In genomic region chr12:101819570-101819969, GRCm38 (mm10) we compare ENCODE assay signal across 8 mouse cellular contexts. TPM values are rescaled to one million over a fixed set of nuclear protein-coding genes. Genes with fewer than 3 reads are reported as not detected.
DNase-seq lines count a peak whose midpoint lies in the region; ATAC-seq and TF ChIP-seq lines count a peak whose summit lies in the region.

No protein-coding gene starts in this region.

- H3K36me3 ChIP-seq in lung, embryonic 14.5 days (ENCODE audit: insufficient read depth), result no peaks in the 10 kb centered on the region
- H3K36me3 ChIP-seq in forebrain, embryonic 13.5 days (ENCODE audit: poor library complexity, severe bottlenecking), result no peaks in the 10 kb centered on the region
- no peaks in the 10 kb centered on the region for H3K36me3 ChIP-seq in limb, embryonic 12.5 days
- H3K36me3 ChIP-seq in neural tube, embryonic 15.5 days, result no peaks in the 10 kb centered on the region

- 31% methylated on average over 9 of the region's 9 CpGs for WGBS in lung, embryonic 14.5 days
- 35% methylated on average over 9 of the region's 9 CpGs for WGBS in forebrain, embryonic 13.5 days
- WGBS in limb, embryonic 12.5 days, result 34% methylated on average over 9 of the region's 9 CpGs
- WGBS in neural tube, embryonic 15.5 days, result 48% methylated on average over 9 of the region's 9 CpGs

- peak overlapping the region; percentile 93 for H3K4me2 ChIP-seq in lung, embryonic 14.5 days
- peak overlapping the region; percentile 92 for H3K4me2 ChIP-seq in forebrain, embryonic 13.5 days
- H3K4me2 ChIP-seq in limb, embryonic 12.5 days, result peak overlapping the region; percentile 85
- peak overlapping the region; percentile 99 for H3K4me2 ChIP-seq in neural tube, embryonic 15.5 days

- ATAC-seq in lung, embryonic 14.5 days (ENCODE audit: insufficient read depth), result peak; percentile 2; the same call in 1 of the 2 replicates
- no peak for ATAC-seq in forebrain, embryonic 13.5 days
- ATAC-seq in limb, embryonic 12.5 days (ENCODE audit: insufficient number of reproducible peaks, insufficient read depth, low FRiP score, low TSS enrichment, low read depth), result 0 out of 2 replicates have a peak, but pooled peaks have one; percentile 24
- peak; percentile 26; the same call in 1 of the 2 replicates for ATAC-seq in neural tube, embryonic 15.5 days (ENCODE audit: low FRiP score)
- ATAC-seq in inflammation-experienced regulatory T-cells, adult 6 months, result no peak

- 0 out of 2 replicates have a peak, but pooled peaks cover 9% of the 10 kb centered on the region for H3K4me1 ChIP-seq in lung, embryonic 14.5 days (ENCODE audit: insufficient read depth)
- H3K4me1 ChIP-seq in forebrain, embryonic 13.5 days, result peaks cover 14% of the 10 kb centered on the region
- H3K4me1 ChIP-seq in limb, embryonic 12.5 days (replicated peaks), result peaks cover 24% of the 10 kb centered on the region
- peaks cover 16% of the 10 kb centered on the region for H3K4me1 ChIP-seq in neural tube, embryonic 15.5 days

- intact Hi-C loops in left cerebral cortex, adult 2 months (cut with DNase I), result no loop called here

- TF ChIP-seq CTCF in lung, embryonic 14.5 days (IDR thresholded peaks at IDR 0.05; ENCODE audit: low read depth), result no peak
- TF ChIP-seq CTCF in left cerebral cortex, adult 2 months (IDR thresholded peaks at IDR 0.05), result no peak

- peak overlapping the region; percentile 50 for H3K4me3 ChIP-seq in lung, embryonic 14.5 days (ENCODE audit: low read depth, low read length)
- peak overlapping the region; percentile 46 for H3K4me3 ChIP-seq in forebrain, embryonic 13.5 days
- peak overlapping the region; percentile 50 for H3K4me3 ChIP-seq in limb, embryonic 12.5 days (replicated peaks)
- H3K4me3 ChIP-seq in neural tube, embryonic 15.5 days (replicated peaks), result peak overlapping the region; percentile 53
- no peak overlapping the region; the same call in 1 of the 2 replicates for H3K4me3 ChIP-seq in left cerebral cortex, adult 2 months

- DNase-seq in lung, embryonic 14.5 days, result no peak
- no peak for DNase-seq in lung, postnatal 25 days (ENCODE audit: low spot score)
- DNase-seq in frontal cortex, postnatal 36 days (ENCODE audit: low spot score in 2 of 2), result no peak
- DNase-seq in left cerebral cortex, adult 2 months (ENCODE audit: extremely low spot score in 1 of 2, low spot score in 2 of 2), result no peak

- H3K27ac ChIP-seq in lung, embryonic 14.5 days (ENCODE audit: low read depth), result no peak overlapping the region
- no peak overlapping the region for H3K27ac ChIP-seq in forebrain, embryonic 13.5 days
- H3K27ac ChIP-seq in limb, embryonic 12.5 days, result peak overlapping the region; percentile 90; the same call in 1 of the 2 replicates
- no peak overlapping the region for H3K27ac ChIP-seq in neural tube, embryonic 15.5 days (replicated peaks)
- no peak overlapping the region for H3K27ac ChIP-seq in left cerebral cortex, adult 2 months

- no peaks in the 10 kb centered on the region for H3K27me3 ChIP-seq in lung, embryonic 14.5 days (ENCODE audit: insufficient read depth, low read length)
- H3K27me3 ChIP-seq in forebrain, embryonic 13.5 days, result peaks cover 24% of the 10 kb centered on the region
- peaks cover 4% of the 10 kb centered on the region; the same call in 1 of the 2 replicates for H3K27me3 ChIP-seq in limb, embryonic 12.5 days
- peaks cover 12% of the 10 kb centered on the region; the same call in 1 of the 2 replicates for H3K27me3 ChIP-seq in neural tube, embryonic 15.5 days (replicated peaks)

- no peaks in the 10 kb centered on the region for H3K9me3 ChIP-seq in lung, embryonic 14.5 days (ENCODE audit: low read depth, low read length)
- no peaks in the 10 kb centered on the region for H3K9me3 ChIP-seq in forebrain, embryonic 13.5 days (replicated peaks)
- H3K9me3 ChIP-seq in limb, embryonic 12.5 days, result no peaks in the 10 kb centered on the region
- no peaks in the 10 kb centered on the region for H3K9me3 ChIP-seq in neural tube, embryonic 15.5 days (replicated peaks)

- H3K9ac ChIP-seq in lung, embryonic 14.5 days, result peak overlapping the region; percentile 58
- H3K9ac ChIP-seq in forebrain, embryonic 13.5 days, result 0 out of 2 replicates have a peak overlapping the region, but pooled peaks have one; percentile 57
- H3K9ac ChIP-seq in limb, embryonic 12.5 days (replicated peaks), result peak overlapping the region; percentile 60; the same call in 1 of the 2 replicates
- no peak overlapping the region for H3K9ac ChIP-seq in neural tube, embryonic 15.5 days (replicated peaks)

RNA-seq across cellular contexts. Expression of gene Fbln5, which starts 0.7 kb away (rescaled TPM):
- 66.9 and 77.1 TPM in 2 replicates for polyA plus RNA-seq in lung, embryonic 14.5 days (2014; fragmentation: Nextera tagmentation; extraction: Ambion mirVana)
- 2.5 and 3.2 TPM in 2 replicates for polyA plus RNA-seq in forebrain, embryonic 13.5 days (2015; fragmentation: Nextera tagmentation; extraction: Ambion mirVana)
- 30.8 and 32.3 TPM in 2 replicates for polyA plus RNA-seq in limb, embryonic 12.5 days (2016; fragmentation: Nextera tagmentation; extraction: Ambion mirVana)
- 17.2 and 32.3 TPM in 2 replicates for polyA plus RNA-seq in neural tube, embryonic 15.5 days (2015; fragmentation: Nextera tagmentation; extraction: Ambion mirVana)
- not detected for polyA plus RNA-seq in inflammation-experienced regulatory T-cells, adult 6 months (2017; shearing (Covaris generic))
- total RNA-seq in left cerebral cortex, adult 2 months (2021), result 1 to 10 TPM; 4.7 to 6.5 TPM

Comparison
In these comparisons a context has a peak if more than half of its experiments do, and no peak if none do; other contexts are left out.
1. ATAC-seq: peak in lung, embryonic 14.5 days (single experiment), limb, embryonic 12.5 days (single experiment) and neural tube, embryonic 15.5 days (single experiment); none in forebrain, embryonic 13.5 days (single experiment) and inflammation-experienced regulatory T-cells, adult 6 months (single experiment).
2. Peak in every context shown above with its lines, with median percentiles within 50 percentile points of each other: H3K4me2 ChIP-seq.